Mouse (Mus musculus) erythroblast, embryonic 14.5 days (primary cell): ENCODE results near the gene Stard13.

Experiments
- GATA1 ChIP-seq: IDR thresholded peaks from 2 replicates; pipeline ENCODE4 v1.6.1; 2012; ENCODE audit warnings: low read length, inconsistent platforms, mixed read lengths
- TAL1 ChIP-seq: IDR thresholded peaks from 3 replicates; pipeline ENCODE4 v1.6.1; 2012; ENCODE audit warnings: low read length, inconsistent platforms, mixed read lengths

DNA sequence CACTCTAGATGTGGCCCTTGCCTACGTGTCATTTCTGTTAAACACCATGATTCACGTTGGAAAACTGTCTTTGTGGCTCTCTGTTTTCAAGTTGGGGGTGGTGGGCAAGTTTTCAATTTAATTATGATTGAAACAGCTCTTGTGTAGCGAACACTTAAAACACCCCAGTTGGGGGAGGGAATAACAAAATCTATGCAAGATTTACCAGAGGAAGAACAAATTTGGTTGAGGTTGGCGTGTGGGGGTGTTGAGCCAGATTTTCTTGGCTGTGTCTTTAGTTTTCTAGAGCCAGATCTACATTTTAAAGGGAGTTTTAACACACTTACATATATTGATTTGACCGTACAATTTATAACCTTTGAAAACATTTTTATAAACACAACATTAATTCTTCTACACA is 173.9 kb downstream of the Stard13 start:
- TF ChIP-seq GATA1, result no peak
- TF ChIP-seq TAL1, result no peak
